Comparison of ENCODE assay signal across 14 mouse cellular contexts in the genomic region with DNA sequence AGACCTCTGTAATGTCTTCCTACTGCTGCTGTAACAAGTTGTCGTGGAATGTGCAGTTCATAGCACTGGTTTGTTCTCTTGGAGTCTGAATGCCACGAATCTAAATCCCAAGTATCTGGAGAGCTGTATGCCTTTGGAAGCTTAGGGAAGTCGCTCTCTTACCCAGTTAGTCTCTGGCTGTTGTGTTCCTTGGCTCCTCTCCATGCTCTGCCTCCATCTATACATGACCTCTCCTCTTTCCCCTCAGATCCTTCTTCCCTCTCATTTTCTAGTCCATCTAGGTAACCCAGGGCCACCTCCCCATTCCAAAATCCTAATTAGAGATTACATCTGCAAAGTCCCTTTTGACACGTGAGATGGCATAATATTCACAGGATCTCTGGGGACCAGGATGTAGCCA.
"Had no signal": no experiment of that assay in that cellular context is flagged by ENCODE, and none has a peak within 500 bp of the region (broad histone marks: within the 10 kb centered on the region; RNA-seq: fewer than 3 reads in every experiment).

No protein-coding gene starts in this region.

- H3K4me3 ChIP-seq: lung, embryonic 15.5 days; megakaryocyte, embryonic 14.5 days; midbrain, embryonic 13.5 days; midbrain, embryonic 15.5 days; neural tube, embryonic 12.5 days; stomach, embryonic 15.5 days had no signal

- DNase-seq: lung, adult 2 months; lung, postnatal 14 days; right cerebral cortex, postnatal 14 days; thymus, adult 2 months; thymus, postnatal 25 days; thymus, postnatal 4 days had no signal

- H3K4me1 ChIP-seq: lung, embryonic 15.5 days; midbrain, embryonic 13.5 days; midbrain, embryonic 15.5 days; neural tube, embryonic 12.5 days; stomach, embryonic 15.5 days had no signal

- H3K27ac ChIP-seq: lung, embryonic 15.5 days; macrophage; midbrain, embryonic 13.5 days; midbrain, embryonic 15.5 days; neural tube, embryonic 12.5 days; stomach, embryonic 15.5 days; stomach, postnatal 0 days had no signal
